Mouse (Mus musculus) stomach, adult 2 months (tissue): Measurements from ENCODE around the gene Tssc4. TPM values are rescaled to one million over a fixed set of nuclear protein-coding genes. Genes with fewer than 3 reads are reported as not detected.

Experiments used
- polyA plus RNA-seq: library from polyadenylated mRNA; depleted of rRNA; stranded (reverse); fragments of >200 nt; gene quantifications from 2 replicates; pipeline ENCODE4 v1.2.3, GENCODE M21; 2012; rRNA removed

Tssc4 gene
- polyA plus RNA-seq, result 56.9 and 66.4 TPM in 2 replicates

DNA sequence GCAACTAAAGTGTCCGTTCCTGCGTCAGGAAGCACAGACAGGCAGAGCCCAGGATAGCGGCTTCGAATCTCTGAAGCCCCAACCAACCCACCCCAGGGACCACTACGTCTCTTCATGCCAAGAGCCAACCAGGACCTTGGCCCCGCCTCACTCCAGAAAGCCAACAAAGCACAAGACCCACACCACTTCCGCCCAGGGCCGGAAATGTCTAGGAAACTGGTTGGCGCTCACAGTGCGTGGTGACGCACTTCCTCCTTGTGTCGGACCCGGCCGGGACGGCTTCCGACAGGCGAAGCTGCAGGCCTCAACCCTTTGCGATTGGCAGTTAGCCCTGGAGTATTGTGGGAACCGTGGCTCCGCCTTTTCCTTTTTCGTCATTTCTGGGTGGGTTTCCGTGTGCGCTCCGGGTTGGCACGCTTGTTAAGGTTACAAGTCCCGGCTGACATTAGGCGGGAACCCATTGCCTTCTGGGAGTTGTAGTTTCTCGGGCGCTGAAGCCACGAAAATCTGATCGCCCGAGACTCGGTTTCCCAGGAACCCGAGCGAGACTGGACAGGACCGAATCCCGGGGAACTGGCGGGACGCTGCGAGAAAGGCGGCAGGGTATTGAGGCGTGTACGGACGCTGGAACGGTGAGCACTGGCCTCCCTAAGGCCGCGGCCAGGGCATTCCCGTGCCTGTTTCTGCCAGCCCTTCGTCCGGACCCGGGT lies at the start of gene Tssc4:
Gene Tssc4, plus strand, starts transcription at position 368 of the 710 bp plus-strand sequence.

DNA sequence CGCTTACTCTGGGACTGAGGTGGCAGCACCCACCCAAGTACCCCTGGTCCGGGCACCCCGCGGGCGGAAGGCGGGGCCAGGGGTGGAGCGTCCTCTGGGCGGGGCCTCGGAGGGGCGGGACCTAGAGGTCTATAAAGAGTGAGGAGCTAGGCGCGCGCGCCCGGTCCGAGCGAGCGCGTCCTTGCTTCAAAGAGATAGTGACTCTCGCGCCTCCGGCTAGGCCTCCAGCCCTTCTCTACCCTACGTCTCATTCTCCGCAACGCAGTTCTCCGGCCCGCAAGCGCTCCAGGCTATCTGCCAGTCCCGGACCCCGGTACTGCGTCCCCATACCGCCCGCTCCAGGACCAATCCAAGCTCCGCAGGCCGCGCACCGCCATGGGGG lies 16.4 kb upstream of the Tssc4 start, which contains the start of gene Cd81:
Gene Cd81, plus strand, starts transcription at position 114 of the 382 bp plus-strand sequence.

DNA sequence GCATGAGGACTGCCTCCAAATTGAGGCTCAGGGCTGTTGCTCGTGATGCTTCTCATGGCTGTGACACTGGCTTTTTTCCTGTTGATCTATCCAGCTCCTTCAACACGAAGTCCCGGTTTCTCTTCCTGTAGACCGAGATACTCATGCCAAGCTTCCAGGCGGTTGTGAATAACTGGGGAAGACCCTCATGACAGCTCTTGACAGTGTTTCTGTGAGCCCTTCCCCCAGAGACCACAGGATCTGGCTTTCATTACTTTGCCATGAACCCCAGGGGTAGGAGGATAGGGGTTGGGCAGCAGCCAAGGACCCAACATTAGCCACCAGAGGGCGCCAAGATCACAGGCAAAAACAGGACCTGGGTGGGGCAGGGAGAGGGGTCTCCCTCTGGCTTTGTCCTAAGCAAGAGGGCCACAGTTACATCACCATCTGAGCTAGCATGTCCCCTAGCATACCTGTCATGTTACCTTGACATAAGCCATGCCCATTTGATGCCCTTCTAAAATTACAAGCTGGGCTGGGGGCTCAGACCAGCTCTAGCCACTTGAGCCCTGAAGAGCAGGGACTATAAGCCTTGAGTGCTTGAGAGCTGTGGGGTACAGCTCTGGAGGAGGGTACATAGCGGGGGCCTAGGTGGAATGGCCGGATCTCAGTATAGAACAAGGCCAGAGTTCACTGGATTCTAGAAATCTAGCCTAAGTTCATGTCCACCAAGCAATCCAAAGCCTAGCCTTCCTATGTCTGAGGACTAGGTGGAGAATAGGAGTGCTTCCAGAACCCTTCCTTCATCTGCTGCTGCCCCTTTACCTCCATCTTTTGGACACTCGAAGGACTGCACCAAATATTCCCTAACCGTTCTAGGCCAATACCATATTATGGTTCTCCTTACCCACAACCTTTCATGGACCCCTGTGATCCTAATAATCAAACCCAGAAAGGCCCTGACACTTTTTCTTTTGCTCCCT lies 25.8 kb downstream of the Tssc4 start, which contains the start of gene Trpm5:
Gene Trpm5, minus strand, starts transcription at position 51 of the 962 bp plus-strand sequence.

DNA sequence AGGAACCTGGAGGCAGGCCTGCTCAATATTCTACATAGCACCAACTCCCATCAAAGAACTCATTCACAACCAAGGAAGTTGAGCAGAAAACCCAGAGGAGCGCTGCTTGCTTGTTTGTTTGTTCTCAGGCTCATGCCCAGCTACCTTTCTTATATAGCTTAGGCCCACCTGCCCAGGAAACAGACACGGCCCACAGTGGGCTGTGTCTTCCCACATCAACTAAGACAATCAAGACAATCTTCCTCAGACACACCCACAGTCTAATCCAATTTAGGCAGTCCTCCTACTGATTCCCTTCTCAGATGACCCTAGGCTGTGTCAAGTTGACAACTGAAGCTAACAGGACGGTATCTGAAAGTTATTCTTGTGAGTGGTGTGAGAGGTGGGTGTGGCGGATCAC lies 37.0 kb downstream of the Tssc4 start, which contains the start of gene Kcnq1:
Gene Kcnq1, plus strand, starts transcription at position 301 of the 400 bp plus-strand sequence.

Other genes with a start within 250 kb of the Tssc4 start
- 0.61 and 1.1 TPM in 2 replicates for gene Th, start 138.1 kb upstream of the Tssc4 start, polyA plus RNA-seq
- gene Ascl2, start 100.0 kb upstream of the Tssc4 start, polyA plus RNA-seq, result 3.2 and 6.1 TPM in 2 replicates
- 0.52 and 0.61 TPM in 2 replicates for gene Tspan32, start 64.2 kb upstream of the Tssc4 start, polyA plus RNA-seq
- 392 and 446 TPM in 2 replicates for gene Cd81, start 16.5 kb upstream of the Tssc4 start, polyA plus RNA-seq
- gene Trpm5, start 25.4 kb downstream of the Tssc4 start, polyA plus RNA-seq, result 2.3 and 3.3 TPM in 2 replicates
- 26.5 and 50.9 TPM in 2 replicates for gene Kcnq1, start 37.1 kb downstream of the Tssc4 start, polyA plus RNA-seq